Mouse (Mus musculus): ENCODE results near the gene Olfr1197. TPM values are rescaled to one million over a fixed set of nuclear protein-coding genes. Genes with fewer than 3 reads are reported as not detected.

The Olfr1197 gene
- total RNA-seq (2021): not detected

- intact Hi-C loops (cut with DNase I): no loop called here
Observed at GRCm38 (mm10) chr2:88732266-88732665, at the start of gene Olfr1197. Gene Olfr1197, minus strand, starts transcription at chr2:88732366.

GRCm38 (mm10) chr2:88770388-88770787, 38.2 kb upstream of the Olfr1197 start, which contains the start of gene Olfr1200:
Gene Olfr1200, minus strand, starts transcription at chr2:88770488.
- intact Hi-C loops (cut with DNase I): no loop called here
- no peak for DNase-seq (ENCODE audit: low spot score in 2 of 2)

More at GRCm38 (mm10) chr2:88732266-88732665, at the start of gene Olfr1197:
- no peak for DNase-seq (ENCODE audit: low spot score in 2 of 2)

- intact Hi-C loops (cut with DNase I): no loop called here
- no peak for DNase-seq (ENCODE audit: low spot score in 2 of 2)
Observed at GRCm38 (mm10) chr2:88760369-88760768, 28.2 kb upstream of the Olfr1197 start, which contains the start of gene Olfr1199. Gene Olfr1199, minus strand, starts transcription at chr2:88760469.

GRCm38 (mm10) chr2:88751270-88751669, 19.1 kb upstream of the Olfr1197 start, which contains the start of gene Olfr1198:
Gene Olfr1198, minus strand, starts transcription at chr2:88751370.
- DNase-seq (ENCODE audit: low spot score in 2 of 2): no peak
- intact Hi-C loops (cut with DNase I): no loop called here

- intact Hi-C loops (cut with DNase I): no loop called here
- DNase-seq (ENCODE audit: low spot score in 2 of 2): no peak
Observed at GRCm38 (mm10) chr2:88743379-88743778, 11.2 kb upstream of the Olfr1197 start.

- intact Hi-C loops (cut with DNase I): no loop called here
Observed at GRCm38 (mm10) chr2:88704497-88704896, 27.7 kb downstream of the Olfr1197 start, which contains the start of gene Olfr1196. Gene Olfr1196, minus strand, starts transcription at chr2:88704597.

GRCm38 (mm10) chr2:88689087-88689486, 43.1 kb downstream of the Olfr1197 start, which contains the start of gene Olfr1195:
Gene Olfr1195, minus strand, starts transcription at chr2:88689187.
- DNase-seq (ENCODE audit: low spot score in 2 of 2): no peak
- intact Hi-C loops (cut with DNase I): no loop called here

More at GRCm38 (mm10) chr2:88704497-88704896, 27.7 kb downstream of the Olfr1197 start, which contains the start of gene Olfr1196:
- DNase-seq (ENCODE audit: low spot score in 2 of 2): no peak

Other genes starting within 250 kb of the Olfr1197 start
- not detected for gene Olfr1184, start 248.8 kb downstream of the Olfr1197 start, total RNA-seq (2021)
- gene Olfr1185-ps1, start 239.0 kb downstream of the Olfr1197 start, total RNA-seq (2021): not detected
- not detected for gene Olfr1186, start 213.8 kb downstream of the Olfr1197 start, total RNA-seq (2021)
- not detected for gene Olfr1188, start 175.4 kb downstream of the Olfr1197 start, total RNA-seq (2021)
- gene Olfr1189, start 145.9 kb downstream of the Olfr1197 start, total RNA-seq (2021): not detected
- not detected for gene Olfr1191-ps1, start 91.8 kb downstream of the Olfr1197 start, total RNA-seq (2021)
- not detected for gene Olfr1192-ps1, start 83.9 kb downstream of the Olfr1197 start, total RNA-seq (2021)
- gene Olfr1193, start 56.7 kb downstream of the Olfr1197 start, total RNA-seq (2021): not detected
- not detected for gene Olfr1195, start 43.2 kb downstream of the Olfr1197 start, total RNA-seq (2021)
- gene Olfr1196, start 27.8 kb downstream of the Olfr1197 start, total RNA-seq (2021): not detected
- gene Olfr1198, start 19.0 kb upstream of the Olfr1197 start, total RNA-seq (2021): not detected
- gene Olfr1199, start 28.1 kb upstream of the Olfr1197 start, total RNA-seq (2021): not detected
- gene Olfr1200, start 38.1 kb upstream of the Olfr1197 start, total RNA-seq (2021): not detected
- not detected for gene Olfr1201, start 60.7 kb upstream of the Olfr1197 start, total RNA-seq (2021)
- not detected for gene Olfr1202, start 82.1 kb upstream of the Olfr1197 start, total RNA-seq (2021)
- not detected for gene Olfr1205, start 97.4 kb upstream of the Olfr1197 start, total RNA-seq (2021)
- gene Olfr1204, start 116.9 kb upstream of the Olfr1197 start, total RNA-seq (2021): not detected
- gene Olfr1206, start 130.9 kb upstream of the Olfr1197 start, total RNA-seq (2021): not detected
- gene Olfr1208, start 169.9 kb upstream of the Olfr1197 start, total RNA-seq (2021): not detected
- not detected for gene Olfr1209, start 182.8 kb upstream of the Olfr1197 start, total RNA-seq (2021)
- gene Olfr1211, start 205.7 kb upstream of the Olfr1197 start, total RNA-seq (2021): not detected
- not detected for gene Olfr1212, start 221.6 kb upstream of the Olfr1197 start, total RNA-seq (2021)
- gene Gm13762, start 247.9 kb upstream of the Olfr1197 start, total RNA-seq (2021): not detected

Data from left cerebral cortex, postnatal 25 days (tissue).